Mouse (Mus musculus): ENCODE results near the gene Kcnn4. TPM values are rescaled to one million over a fixed set of nuclear protein-coding genes. Genes with fewer than 3 reads are reported as not detected.
A peak's percentile ranks its signal among the peaks of the same experiment; 100 is the strongest.

The Kcnn4 gene
- polyA plus RNA-seq, 1 experiment from 2014 or later: 127 TPM

DNA sequence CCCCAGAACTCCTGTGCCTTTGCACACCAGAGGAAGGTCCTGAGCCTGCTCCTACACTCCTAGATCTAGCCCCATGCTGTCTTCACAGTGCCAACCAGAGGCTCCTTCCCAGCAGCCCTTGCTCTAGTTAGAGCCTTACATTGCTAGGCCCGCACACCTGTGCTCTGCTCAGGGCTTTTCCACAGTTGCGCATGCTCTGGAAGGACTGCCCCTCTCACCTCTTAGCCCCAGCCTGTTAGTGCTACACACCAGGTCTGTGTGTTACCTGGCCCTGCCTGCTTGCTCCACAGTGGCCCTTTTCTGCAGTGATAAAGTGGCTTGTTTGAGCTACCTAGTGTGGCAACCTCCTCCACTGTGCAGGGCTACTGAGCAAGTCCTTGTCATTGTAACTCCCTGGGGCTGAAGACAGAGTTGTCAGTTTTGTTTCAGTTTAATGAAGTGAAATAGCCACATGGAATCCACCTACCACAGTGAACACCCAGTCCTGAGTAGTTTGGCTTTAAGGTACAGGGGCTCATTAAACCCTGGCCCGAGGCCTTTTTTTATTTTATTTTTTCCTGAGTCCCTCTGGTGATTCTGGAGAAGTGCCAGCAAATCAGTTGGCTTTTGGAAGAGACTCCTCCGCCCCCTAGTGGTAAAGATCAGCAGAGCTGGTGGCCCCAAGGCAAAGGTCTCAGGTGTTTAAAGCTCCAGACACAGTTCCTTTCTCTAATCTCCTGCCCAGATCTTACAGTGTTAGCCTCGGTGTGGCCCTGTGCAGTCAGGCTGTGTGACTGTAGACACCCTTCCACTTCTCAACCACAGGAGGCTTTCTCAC, 36.7 kb downstream of the Kcnn4 start:
- H3K27ac ChIP-seq (replicated peaks): peak overlapping the region; percentile 65
- no peaks in the 10 kb centered on the region for H3K27me3 ChIP-seq
- H3K4me1 ChIP-seq (replicated peaks): peaks cover 39% of the 10 kb centered on the region
- WGBS (ENCODE audit: insufficient replicate concordance): 39% methylated on average over 5 of the region's 5 CpGs
- no peak overlapping the region for H3K9ac ChIP-seq
- H3K36me3 ChIP-seq (replicated peaks): peaks cover 76% of the 10 kb centered on the region
- ATAC-seq (ENCODE audit: insufficient read depth): no peak
- no peak overlapping the region for H3K4me3 ChIP-seq (replicated peaks)
- H3K4me2 ChIP-seq: no peak overlapping the region
- 0 out of 2 replicates have a peak, but pooled peaks cover 4% of the 10 kb centered on the region for H3K9me3 ChIP-seq (replicated peaks)

DNA sequence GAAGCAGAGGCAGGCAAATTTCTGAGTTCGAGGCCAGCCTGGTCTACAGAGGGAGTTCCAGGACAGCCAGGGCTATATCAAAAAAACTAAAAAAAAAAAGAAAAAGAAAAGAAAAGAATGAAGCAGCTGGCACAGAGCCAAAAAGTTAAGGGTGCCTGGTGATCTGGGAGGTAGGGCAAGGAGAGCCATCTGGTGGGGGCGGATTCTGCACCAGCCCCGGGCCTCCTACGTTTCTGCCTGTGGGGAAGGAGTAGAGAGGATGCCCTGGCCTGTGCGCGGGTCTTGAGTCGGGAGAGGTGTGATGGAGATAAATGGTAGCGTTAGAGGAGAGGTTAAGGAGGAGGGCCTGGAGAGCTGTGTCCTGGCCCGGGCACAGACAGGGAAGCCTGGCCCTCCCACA, 38.1 kb downstream of the Kcnn4 start:
- Histone ChIP-seq H3K4me2 (no peak overlapping the region), H3K27ac (replicated peaks) (no peak overlapping the region), H3K9me3 (replicated peaks) (no peaks in the 10 kb centered on the region), H3K36me3 (replicated peaks) (peaks cover 64% of the 10 kb centered on the region), H3K27me3 (no peaks in the 10 kb centered on the region), H3K4me1 (replicated peaks) (peaks cover 29% of the 10 kb centered on the region), H3K9ac (no peak overlapping the region), H3K4me3 (replicated peaks) (no peak overlapping the region)
- WGBS (ENCODE audit: insufficient replicate concordance): 89% methylated on average over 9 of the region's 9 CpGs
- no peak for ATAC-seq (ENCODE audit: insufficient read depth)

DNA sequence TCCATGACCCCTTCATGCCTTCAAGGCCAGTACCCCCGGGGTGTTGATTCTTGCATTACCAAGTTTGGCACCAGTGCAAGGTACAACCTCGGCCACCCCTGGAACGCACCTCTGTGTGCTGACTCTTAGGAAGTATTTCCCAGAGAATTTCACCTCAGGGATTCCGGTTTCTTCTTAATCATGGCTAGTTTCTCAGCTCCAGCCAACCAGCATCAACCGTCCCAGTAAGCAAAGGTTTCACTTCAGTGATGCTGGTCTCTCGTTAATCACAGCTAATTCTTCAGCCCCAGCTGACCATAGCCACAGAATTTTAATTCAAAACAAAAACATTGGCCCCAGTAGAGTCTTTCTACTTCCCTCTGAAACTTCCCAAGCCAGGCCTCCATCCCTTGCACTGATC, 40.1 kb downstream of the Kcnn4 start:
- Histone ChIP-seq H3K9me3 (replicated peaks) (no peaks in the 10 kb centered on the region), H3K4me2 (no peak overlapping the region), H3K36me3 (replicated peaks) (peaks cover 51% of the 10 kb centered on the region), H3K4me1 (replicated peaks) (peaks cover 13% of the 10 kb centered on the region), H3K9ac (no peak overlapping the region), H3K27ac (replicated peaks) (no peak overlapping the region), H3K27me3 (no peaks in the 10 kb centered on the region), H3K4me3 (replicated peaks) (no peak overlapping the region)
- ATAC-seq (ENCODE audit: insufficient read depth): no peak
- 85% methylated on average over 6 of the region's 6 CpGs for whole genome bisulfite sequencing (ENCODE audit: insufficient replicate concordance)

DNA sequence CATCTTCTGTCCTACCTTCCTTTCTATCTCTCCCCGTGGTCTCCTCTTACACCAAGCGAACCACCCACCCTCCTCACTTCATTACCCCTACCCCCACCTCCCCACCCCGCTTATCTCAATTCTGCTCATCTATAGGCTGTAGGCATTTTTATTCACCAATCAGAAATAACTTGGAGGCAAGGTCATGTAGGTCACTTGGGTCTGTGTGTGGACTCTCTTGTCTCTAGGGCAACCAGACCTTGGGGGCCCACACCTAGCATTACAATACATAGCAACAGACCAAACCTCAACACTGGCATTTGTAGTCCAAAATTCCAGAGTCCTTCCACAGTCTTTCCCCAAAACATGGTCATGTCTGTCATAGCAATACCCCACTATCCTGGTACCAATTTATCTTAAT, 40.8 kb downstream of the Kcnn4 start:
- ATAC-seq (ENCODE audit: insufficient read depth): no peak
- Histone ChIP-seq H3K36me3 (replicated peaks) (peaks cover 51% of the 10 kb centered on the region), H3K27ac (replicated peaks) (no peak overlapping the region), H3K4me1 (replicated peaks) (peaks cover 13% of the 10 kb centered on the region), H3K4me2 (no peak overlapping the region), H3K4me3 (replicated peaks) (no peak overlapping the region), H3K9me3 (replicated peaks) (no peaks in the 10 kb centered on the region), H3K9ac (no peak overlapping the region), H3K27me3 (no peaks in the 10 kb centered on the region)
- 62% methylated on average over 3 of the region's 3 CpGs for WGBS (ENCODE audit: insufficient replicate concordance)

DNA sequence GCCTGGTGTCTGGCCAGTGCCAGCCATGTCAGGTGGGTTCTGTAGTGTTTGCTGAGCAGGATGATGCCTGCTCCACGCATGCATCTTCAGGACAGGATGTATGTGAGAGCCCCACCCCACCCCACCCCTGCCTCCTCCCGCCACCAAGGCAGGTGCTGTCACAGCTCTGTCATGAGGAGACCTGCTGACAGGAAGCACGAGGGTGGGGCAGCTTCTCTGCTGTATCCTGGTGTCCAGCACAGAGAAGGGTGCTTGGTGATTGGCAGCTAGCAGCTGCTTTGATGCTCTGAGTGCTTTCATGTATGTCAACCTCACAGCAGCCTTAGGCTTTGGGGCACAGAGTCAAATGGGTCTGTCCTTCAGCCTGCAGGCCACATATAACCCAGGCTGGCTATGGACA, 43.6 kb downstream of the Kcnn4 start:
- Histone ChIP-seq H3K36me3 (replicated peaks) (peaks cover 40% of the 10 kb centered on the region), H3K4me1 (replicated peaks) (no peaks in the 10 kb centered on the region), H3K9ac (no peak overlapping the region), H3K9me3 (replicated peaks) (no peaks in the 10 kb centered on the region), H3K27me3 (no peaks in the 10 kb centered on the region), H3K27ac (replicated peaks) (no peak overlapping the region), H3K4me3 (replicated peaks) (no peak overlapping the region), H3K4me2 (no peak overlapping the region)
- 33% methylated on average over 3 of the region's 3 CpGs for WGBS (ENCODE audit: insufficient replicate concordance)
- no peak for ATAC-seq (ENCODE audit: insufficient read depth)

DNA sequence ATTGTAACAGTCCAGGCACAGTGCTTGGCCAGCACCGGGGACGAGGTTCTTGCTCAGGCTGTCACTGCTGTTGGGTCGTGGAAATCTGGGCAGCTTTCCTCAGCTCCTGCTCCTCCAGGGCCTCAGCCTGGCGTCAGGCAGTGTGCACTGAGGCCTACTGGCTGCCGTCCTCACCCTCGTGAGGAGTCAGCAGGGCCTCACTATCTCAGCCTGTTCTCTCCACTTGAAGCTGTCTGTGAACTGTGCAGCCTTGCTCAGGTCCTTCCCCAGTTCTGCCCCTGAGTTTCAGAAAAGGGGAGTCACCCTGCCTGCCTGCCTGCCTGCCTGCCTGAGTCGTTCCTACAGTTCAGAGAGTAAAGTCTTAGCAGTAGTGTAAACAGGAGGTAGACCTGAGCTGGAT, 45.2 kb downstream of the Kcnn4 start:
- no peak for ATAC-seq (ENCODE audit: insufficient read depth)

DNA sequence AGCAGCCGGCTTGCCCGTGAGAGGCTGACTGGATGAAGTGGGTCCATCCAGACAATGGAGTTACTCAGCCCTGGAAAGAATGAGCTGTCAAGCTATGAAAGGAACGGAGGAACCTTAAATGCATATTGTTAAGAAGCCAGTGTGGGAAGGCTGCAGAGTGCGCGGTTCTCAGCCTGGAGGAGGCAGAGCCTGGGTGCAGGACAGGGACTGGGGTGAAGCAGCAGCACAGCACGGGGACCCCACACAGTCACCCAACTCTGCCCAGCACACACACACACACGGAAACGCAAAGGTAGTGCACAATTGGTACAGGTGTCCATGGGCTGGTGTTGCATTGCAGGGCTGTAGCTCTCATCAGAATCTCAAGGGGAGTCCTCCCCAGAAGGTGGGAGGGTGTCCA, 49.5 kb downstream of the Kcnn4 start:
- H3K9me3 ChIP-seq (replicated peaks): no peaks in the 10 kb centered on the region
- no peaks in the 10 kb centered on the region for H3K27me3 ChIP-seq
- ATAC-seq (ENCODE audit: insufficient read depth): no peak
- no peak overlapping the region for H3K4me3 ChIP-seq (replicated peaks)
- H3K9ac ChIP-seq: no peak overlapping the region
- no peak overlapping the region for H3K27ac ChIP-seq (replicated peaks)
- no peaks in the 10 kb centered on the region for H3K4me1 ChIP-seq (replicated peaks)
- H3K4me2 ChIP-seq: no peak overlapping the region
- peaks cover 53% of the 10 kb centered on the region for H3K36me3 ChIP-seq (replicated peaks)
- WGBS (ENCODE audit: insufficient replicate concordance): 85% methylated on average over 8 of the region's 8 CpGs

More for the DNA sequence above, 45.2 kb downstream of the Kcnn4 start:
- Histone ChIP-seq H3K9me3 (replicated peaks) (no peaks in the 10 kb centered on the region), H3K4me1 (replicated peaks) (no peaks in the 10 kb centered on the region), H3K27me3 (no peaks in the 10 kb centered on the region), H3K36me3 (replicated peaks) (peaks cover 33% of the 10 kb centered on the region), H3K9ac (no peak overlapping the region), H3K4me2 (no peak overlapping the region), H3K27ac (replicated peaks) (no peak overlapping the region), H3K4me3 (replicated peaks) (no peak overlapping the region)
- WGBS (ENCODE audit: insufficient replicate concordance): 76% methylated on average over 7 of the region's 7 CpGs

DNA sequence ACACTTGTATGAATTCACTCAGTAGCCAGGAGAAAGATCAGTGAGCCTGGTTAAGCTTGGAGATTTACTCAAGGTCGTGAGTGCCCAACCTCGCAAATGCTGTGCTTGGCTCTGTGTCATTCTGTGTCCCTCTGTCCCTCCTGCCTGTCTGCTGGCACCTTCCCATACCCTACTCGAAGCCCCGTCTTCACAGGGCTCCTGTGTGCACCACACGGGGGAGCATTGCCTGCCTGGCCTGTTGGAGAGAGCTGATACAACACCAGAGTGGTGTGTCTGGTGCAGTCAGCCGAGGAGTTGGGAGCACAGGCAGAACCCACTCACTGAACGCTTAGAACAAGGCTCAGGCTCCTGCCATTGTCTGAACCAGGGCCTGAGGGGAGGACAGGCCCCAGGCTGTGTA, 51.6 kb downstream of the Kcnn4 start:
- Histone ChIP-seq H3K4me3 (replicated peaks) (no peak overlapping the region), H3K27ac (replicated peaks) (no peak overlapping the region), H3K4me2 (no peak overlapping the region), H3K27me3 (no peaks in the 10 kb centered on the region), H3K4me1 (replicated peaks) (no peaks in the 10 kb centered on the region), H3K9me3 (replicated peaks) (no peaks in the 10 kb centered on the region), H3K36me3 (replicated peaks) (peaks cover 36% of the 10 kb centered on the region), H3K9ac (no peak overlapping the region)
- 71% methylated on average over 7 of the region's 7 CpGs for WGBS (ENCODE audit: insufficient replicate concordance)
- ATAC-seq (ENCODE audit: insufficient read depth): no peak

DNA sequence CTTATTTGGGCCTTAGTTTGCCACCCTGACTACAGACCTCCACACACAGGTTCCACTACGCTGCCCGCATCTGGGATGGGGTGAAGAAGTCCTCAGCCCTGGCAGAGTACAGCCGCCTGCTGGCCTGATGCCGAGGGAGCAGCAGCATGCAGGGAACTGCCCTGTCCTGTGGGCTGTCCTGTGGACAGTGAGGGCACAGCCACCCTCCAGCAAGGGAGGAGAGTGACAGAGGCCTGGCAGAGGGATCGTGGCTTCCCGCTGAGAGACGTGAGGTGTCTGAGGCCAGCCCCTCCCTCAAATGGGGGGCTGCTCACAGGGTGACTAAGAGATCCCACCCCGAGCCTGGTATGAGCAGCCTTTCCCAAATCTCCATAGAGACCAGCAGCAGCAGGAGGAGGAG, 52.2 kb downstream of the Kcnn4 start:
- H3K9ac ChIP-seq: no peak overlapping the region
- WGBS (ENCODE audit: insufficient replicate concordance): 77% methylated on average over 8 of the region's 8 CpGs
- H3K4me1 ChIP-seq (replicated peaks): no peaks in the 10 kb centered on the region
- peaks cover 31% of the 10 kb centered on the region for H3K36me3 ChIP-seq (replicated peaks)
- H3K4me2 ChIP-seq: no peak overlapping the region
- no peak for ATAC-seq (ENCODE audit: insufficient read depth)
- no peaks in the 10 kb centered on the region for H3K9me3 ChIP-seq (replicated peaks)
- H3K4me3 ChIP-seq (replicated peaks): no peak overlapping the region
- no peak overlapping the region for H3K27ac ChIP-seq (replicated peaks)
- no peaks in the 10 kb centered on the region for H3K27me3 ChIP-seq

DNA sequence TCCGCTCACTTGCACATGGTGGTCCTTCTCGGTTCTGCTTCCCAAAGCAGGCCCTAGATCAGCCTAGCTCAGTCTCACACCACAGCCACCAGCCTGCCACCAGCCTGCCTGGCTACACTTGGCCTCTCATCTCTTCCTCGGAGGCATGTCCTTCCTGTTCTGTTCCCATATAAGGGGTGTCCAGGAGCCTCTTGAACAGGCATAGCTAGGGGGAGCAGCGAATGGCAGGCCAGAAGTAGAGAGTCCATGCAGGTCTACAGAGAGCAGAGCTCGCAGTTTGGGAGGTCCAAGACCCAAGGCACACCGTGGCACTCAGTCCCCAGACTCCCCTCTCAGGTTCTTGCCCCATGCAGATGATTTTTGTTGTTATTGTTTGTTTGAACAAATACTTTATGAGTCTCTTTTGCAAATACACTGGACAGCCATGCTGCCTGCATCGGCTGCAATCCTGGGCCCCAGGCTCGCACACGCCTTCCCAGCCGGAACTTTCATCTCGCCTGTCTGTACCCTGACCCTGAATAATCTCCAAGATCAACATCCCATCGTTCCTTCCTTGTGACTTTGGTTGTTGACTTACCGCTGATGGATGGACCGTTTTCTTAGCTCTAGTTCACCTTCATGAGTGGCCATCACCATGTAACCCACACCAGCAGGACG, 53.2 kb downstream of the Kcnn4 start:
- Histone ChIP-seq H3K36me3 (replicated peaks) (peaks cover 31% of the 10 kb centered on the region), H3K4me3 (replicated peaks) (no peak overlapping the region), H3K4me2 (no peak overlapping the region), H3K9ac (no peak overlapping the region), H3K27ac (replicated peaks) (no peak overlapping the region), H3K9me3 (replicated peaks) (no peaks in the 10 kb centered on the region), H3K27me3 (no peaks in the 10 kb centered on the region), H3K4me1 (replicated peaks) (no peaks in the 10 kb centered on the region)
- ATAC-seq (ENCODE audit: insufficient read depth): no peak
- 80% methylated on average over 15 of the region's 15 CpGs for WGBS (ENCODE audit: insufficient replicate concordance)

DNA sequence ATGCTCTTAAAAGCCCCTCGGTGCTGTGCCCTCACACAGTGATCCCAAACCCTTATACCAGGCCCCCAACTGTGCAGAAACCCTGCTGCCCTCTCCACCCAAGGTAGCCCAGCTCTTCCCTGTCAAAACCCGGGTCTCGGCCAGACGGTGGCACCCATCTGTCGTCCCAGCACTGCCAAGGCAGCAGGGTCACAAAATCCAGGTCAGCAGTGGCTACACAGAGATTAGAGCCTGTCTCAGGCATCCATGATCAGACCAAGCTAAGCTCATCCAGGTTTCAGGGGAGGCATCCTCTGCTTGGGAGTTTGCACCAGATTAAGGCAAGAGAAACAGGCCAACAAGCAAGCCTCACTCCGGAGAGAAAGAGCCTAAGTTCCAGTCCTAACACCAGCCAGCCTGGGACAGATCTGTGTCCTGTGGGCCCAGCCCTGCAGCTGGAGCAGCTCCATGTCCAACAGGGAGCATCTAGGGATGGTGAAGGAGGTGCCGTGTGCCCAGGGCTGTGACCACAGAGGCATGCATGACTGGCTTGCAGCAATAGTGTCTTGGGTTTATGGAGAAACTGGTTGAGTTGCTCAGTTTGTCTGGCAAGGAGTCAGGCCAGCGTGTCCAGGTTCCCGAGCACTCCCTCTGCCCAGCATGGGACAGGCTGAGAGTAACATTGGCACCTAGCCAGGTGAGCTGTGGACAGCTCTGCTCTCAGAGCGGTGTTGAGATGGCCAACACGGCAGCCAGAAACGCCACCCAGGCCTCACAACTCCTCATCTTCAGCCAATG, 54.1 kb downstream of the Kcnn4 start:
- Histone ChIP-seq H3K36me3 (replicated peaks) (peaks cover 31% of the 10 kb centered on the region), H3K9ac (no peak overlapping the region), H3K4me2 (no peak overlapping the region), H3K27ac (replicated peaks) (no peak overlapping the region), H3K4me3 (replicated peaks) (no peak overlapping the region), H3K27me3 (no peaks in the 10 kb centered on the region), H3K4me1 (replicated peaks) (no peaks in the 10 kb centered on the region), H3K9me3 (replicated peaks) (no peaks in the 10 kb centered on the region)
- ATAC-seq (ENCODE audit: insufficient read depth): no peak
- WGBS (ENCODE audit: insufficient replicate concordance): 84% methylated on average over 12 of the region's 12 CpGs

Measured in liver, embryonic 15.5 days (tissue).